Mouse (Mus musculus) left cerebral cortex, adult 2 months (tissue): ENCODE measurements around the gene Anapc1. TPM values are rescaled to one million over a fixed set of nuclear protein-coding genes. Genes with fewer than 3 reads are reported as not detected.

Experiments used
- DNase-seq, 2 experiments: peaks; one replicate each; pipeline ENCODE4 v3.0.0; 2021 to 2022; ENCODE audit warnings: low spot score in 2 of 2, mixed read lengths in 1 of 2; ENCODE audit errors: extremely low spot score in 1 of 2
- H3K27ac ChIP-seq: fragments of 200-600 bp; 2 replicates; pipeline ENCODE4 v1.8.1; 2022
- H3K4me3 ChIP-seq: fragments of 200-600 bp; 2 replicates; pipeline ENCODE4 v1.8.1; 2022
- CTCF ChIP-seq: fragments of 200-600 bp; IDR thresholded peaks from 2 replicates; pipeline ENCODE4 v1.8.1; 2022; ENCODE audit warnings: antibody characterized with exemption, mild to moderate bottlenecking, moderate library complexity
- intact Hi-C: fragments of 180-260 bp; cut with DNase I; formaldehyde crosslinking; loops from one replicate; pipeline ENCODE4 v1.15.1; 2025
- total RNA-seq, 2 experiments: library from RNA; stranded (reverse); gene quantifications; 2 replicates each; pipeline ENCODE4 v1.2.3; 2021

Anapc1 gene
- total RNA-seq, 2 experiments from 2014 or later = 60.5 to 65.4 TPM

DNA sequence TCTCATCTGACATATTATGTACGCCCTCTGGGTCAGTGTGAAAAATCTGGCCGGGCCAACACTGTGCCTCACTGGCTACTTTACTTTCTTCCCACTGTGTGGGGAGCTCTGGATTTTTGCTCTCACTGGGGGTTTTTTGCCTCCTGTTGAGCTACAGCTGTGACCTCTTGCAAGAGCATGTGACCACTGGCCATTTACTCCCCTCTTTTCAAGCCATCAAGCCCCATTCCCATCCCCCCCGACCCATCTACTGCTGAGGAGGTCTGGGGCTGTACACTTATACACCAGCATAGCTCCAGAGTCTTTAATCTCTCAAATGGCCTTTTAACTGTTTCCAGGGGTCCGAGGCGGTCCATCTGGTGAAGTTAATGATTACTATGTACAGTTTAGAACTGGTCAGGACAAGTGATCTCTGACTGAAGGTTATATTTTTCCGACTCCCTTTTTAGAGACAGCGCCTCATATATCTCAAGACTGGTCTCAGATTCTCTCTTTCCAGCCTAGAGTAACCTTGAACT, 27.6 kb upstream of the Anapc1 start:
- H3K4me3 ChIP-seq = no peak overlapping the region
- no peak for TF ChIP-seq CTCF
- no peak for DNase-seq
- intact Hi-C loops = loop anchor here (5.0 kb wide), 1 partner anchor 83 kb away; no protein-coding TSS in a partner anchor
- H3K27ac ChIP-seq = no peak overlapping the region

DNA sequence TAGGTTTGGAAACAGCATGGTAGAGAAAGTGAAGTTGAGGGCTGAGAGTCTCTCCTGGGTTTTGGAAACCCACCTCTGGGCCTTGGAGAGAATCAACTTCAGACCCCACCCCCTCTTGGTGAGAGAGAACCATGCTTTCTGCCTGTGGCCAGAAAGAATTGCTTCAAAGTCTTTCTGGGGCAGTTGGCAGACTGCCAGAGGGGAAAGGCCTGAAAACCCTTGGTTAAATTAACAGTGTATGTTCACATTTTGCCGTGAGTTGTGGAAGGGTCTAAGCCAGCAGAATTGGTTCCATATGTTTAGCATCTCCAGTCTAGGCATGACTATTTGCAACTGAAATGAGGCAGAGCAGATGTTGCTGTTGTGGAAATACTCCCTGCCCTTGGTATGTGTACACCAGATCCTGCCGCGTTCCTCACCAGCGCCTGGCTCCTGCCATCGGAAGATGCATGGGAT, 26.4 kb upstream of the Anapc1 start:
- peak in 1 of 2 experiments; percentile 16 for DNase-seq
- no peak for TF ChIP-seq CTCF
- H3K27ac ChIP-seq = peak overlapping the region; percentile 7; the same call in 1 of the 2 replicates
- no peak overlapping the region for H3K4me3 ChIP-seq
- intact Hi-C loops = no loop called here

DNA sequence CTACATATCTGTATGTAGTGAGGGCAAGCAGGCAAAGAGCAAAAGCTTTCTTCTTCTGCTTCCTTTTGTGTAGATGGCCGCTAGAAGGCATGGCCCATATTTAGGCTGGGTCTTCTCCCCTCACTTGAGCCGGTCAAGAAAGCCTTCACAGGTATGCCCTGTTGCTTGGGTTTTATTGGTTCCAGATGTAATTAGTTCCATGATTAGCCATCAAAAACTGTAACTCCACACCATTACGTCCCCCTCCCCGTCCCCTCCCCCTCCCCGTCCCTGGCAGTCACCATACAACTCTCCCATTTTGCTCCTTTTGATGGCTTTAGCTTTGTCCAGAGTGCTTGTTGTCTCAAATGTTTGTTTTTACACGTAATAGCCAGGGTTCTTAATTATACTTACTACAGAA, 25.7 kb upstream of the Anapc1 start:
- 0 out of 2 replicates have a peak overlapping the region, but pooled peaks have one; percentile 7 for H3K27ac ChIP-seq
- intact Hi-C loops = no loop called here
- no peak overlapping the region for H3K4me3 ChIP-seq
- TF ChIP-seq CTCF = no peak
- DNase-seq = no peak

DNA sequence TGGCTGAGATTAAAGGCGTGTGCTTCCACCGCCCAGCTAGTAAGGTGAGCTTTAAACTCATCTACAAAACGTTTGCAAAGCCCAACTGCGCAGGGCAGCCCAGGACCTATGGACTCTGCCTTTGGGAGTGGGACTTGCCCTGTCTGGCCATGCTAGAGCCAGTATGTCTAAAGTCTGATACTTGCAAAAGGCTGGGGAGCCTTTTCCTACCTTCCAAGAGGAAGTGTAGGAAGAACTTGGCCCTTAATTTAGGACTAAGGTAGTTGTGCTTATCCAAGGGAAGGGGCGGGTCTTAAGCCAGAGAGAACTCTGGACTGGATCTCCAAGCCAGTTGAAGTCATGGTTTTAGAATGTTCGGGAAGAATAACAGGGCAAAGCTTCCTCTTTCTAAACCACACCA, 23.4 kb upstream of the Anapc1 start:
- intact Hi-C loops = no loop called here
- no peak for DNase-seq
- Histone ChIP-seq H3K4me3 (no peak overlapping the region), H3K27ac (no peak overlapping the region)
- no peak for TF ChIP-seq CTCF

DNA sequence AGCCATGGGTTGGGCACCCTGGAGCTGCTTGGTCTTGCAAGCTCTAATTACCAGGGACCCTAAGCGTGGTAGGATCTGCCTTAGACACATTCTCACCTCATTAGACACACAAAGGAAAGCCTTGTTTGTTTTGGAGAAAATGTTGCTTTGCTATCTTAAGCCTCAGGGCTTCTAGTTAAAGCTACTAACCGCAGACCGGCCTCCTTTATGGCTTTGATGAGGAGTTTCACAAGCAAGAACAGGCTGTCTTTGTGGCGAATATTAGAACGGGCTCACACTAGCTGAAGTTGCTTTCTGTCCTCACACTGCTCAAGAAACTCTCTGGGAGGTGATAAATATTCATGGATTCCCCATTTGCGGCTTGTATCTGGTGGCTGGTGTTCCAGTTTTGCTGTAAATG, 22.1 kb upstream of the Anapc1 start:
- no peak for TF ChIP-seq CTCF
- Histone ChIP-seq H3K27ac (no peak overlapping the region), H3K4me3 (no peak overlapping the region)
- intact Hi-C loops = loop anchor here (1.0 kb wide), 1 partner anchor 29 kb away; no protein-coding TSS in a partner anchor
- DNase-seq = peak in 1 of 2 experiments; percentile 13

DNA sequence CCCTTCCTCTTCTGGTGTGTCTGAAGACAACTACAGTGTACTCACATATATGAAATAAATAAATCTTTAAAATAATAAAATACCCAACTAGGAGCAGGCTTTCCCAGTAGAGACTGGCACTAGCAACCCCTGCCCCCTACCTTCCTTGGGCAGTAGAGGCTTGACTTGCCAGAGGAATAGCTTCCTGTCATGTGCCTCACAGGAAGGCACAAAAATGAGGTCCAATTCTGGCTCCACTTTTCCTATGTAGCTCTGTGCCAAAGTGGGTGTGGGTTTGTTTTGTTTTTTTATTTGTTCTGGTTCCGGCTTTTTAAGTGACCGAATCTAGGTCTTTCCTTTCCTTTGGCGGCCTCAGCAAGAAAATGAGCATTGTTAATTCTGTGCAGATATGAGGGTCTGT, 17.3 kb upstream of the Anapc1 start:
- peak overlapping the region; percentile 13; the same call in 1 of the 2 replicates for H3K4me3 ChIP-seq
- DNase-seq = no peak
- no peak; the same call in 1 of the 2 replicates for TF ChIP-seq CTCF
- intact Hi-C loops = no loop called here
- peak overlapping the region; percentile 75 for H3K27ac ChIP-seq

DNA sequence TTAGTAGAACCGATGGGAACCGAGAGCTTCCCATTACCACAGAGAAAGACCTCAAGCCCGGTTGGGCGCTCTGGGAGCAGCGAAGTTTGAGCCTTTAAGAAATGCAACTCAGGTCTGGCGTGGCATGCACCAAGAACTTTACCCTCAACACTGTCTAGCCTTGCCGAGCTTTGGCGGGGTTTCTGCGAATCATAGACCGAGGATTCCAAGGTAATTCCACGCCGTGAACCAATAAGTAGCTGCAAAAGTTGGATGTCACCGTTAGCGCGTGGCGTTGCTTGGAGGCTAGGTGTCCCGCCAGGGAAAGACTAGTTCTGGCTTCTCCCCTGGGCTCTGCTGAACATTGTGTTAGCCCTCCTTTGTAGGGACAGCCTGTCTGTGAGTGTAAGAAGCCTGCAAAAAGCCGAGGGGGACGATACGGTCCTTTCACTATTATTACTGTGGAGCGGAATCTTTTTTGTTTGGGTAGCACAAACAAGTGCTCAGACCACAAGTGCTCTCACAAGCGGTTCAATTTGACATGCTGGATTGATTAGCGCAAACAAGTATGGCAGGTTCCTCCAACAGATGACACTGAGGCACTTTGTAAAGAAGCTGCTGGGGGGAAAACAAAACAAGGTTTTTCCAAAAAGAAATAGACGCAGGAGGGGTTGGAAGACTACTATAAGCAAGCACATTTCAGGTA, 12.2 kb upstream of the Anapc1 start:
- Histone ChIP-seq H3K4me3 (peak overlapping the region; percentile 64), H3K27ac (peak overlapping the region; percentile 82)
- no peak for DNase-seq
- intact Hi-C loops = no loop called here
- no peak for TF ChIP-seq CTCF

DNA sequence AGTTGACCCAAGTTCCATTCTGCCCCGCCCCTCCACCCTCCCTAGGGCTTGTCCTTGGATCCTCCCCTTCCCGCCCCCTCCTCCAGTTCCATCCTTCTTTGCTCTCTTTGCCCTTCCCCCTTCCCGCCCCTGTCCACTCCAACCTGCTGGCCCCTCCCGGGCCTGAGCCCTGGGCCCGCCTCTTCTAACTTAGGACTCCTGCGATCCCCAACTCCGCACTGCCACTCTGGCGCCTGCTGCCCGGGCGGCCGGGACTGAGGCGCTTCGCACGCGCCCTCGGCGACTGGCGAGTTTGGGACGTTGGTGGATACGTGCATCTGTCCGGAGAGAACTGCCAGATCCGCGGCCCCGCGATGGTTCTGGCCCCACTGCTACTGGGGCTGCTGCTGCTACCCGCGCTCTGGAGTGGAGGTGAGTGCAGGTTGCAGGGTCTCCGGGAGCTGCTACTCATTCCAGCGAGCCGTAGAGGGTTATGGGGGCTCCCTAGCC, 11.5 kb upstream of the Anapc1 start, which contains the start of gene Mertk:
Gene Mertk, plus strand, starts transcription at position 264 of the 489 bp plus-strand sequence.
- no peak for TF ChIP-seq CTCF
- H3K27ac ChIP-seq = peak within 1 kb of the TSS; percentile 82
- DNase-seq = peak; percentile 63 to 71
- H3K4me3 ChIP-seq = peak within 1 kb of the TSS; percentile 64
- intact Hi-C loops = loop anchor here (1.0 kb wide), 1 partner anchor 119 kb away; no protein-coding TSS in a partner anchor

DNA sequence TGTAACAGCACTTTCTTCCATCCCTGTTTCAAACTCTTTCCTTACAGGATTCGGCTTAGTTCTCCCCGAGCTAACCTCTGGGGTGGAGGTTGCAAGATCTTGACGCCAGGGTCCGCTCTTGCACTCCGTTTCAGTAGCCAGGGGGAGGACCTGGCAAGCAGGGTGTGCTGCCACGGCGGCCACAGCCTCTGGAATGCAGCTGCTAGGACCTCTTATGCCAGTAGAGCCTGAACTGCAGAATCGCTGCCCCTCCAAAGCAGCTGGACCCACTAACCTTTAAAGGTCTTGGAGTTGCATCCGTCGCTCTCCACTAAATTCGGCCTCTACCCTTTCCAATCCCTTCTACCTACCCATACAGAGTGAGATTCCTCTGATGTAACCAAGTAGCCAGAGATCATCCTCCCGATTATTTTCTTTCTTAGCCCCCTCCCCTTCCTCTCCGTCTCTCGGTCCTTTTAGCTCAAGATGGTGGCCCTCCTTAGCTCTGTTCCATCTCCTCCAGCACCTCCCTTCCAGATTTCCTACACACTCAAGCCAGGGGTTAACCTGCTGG, 11.0 kb upstream of the Anapc1 start:
- peak; percentile 65 to 74 for DNase-seq
- intact Hi-C loops = loop anchor here (1.0 kb wide), 1 partner anchor 119 kb away; no protein-coding TSS in a partner anchor
- Histone ChIP-seq H3K27ac (peak overlapping the region; percentile 76), H3K4me3 (peak overlapping the region; percentile 64)
- peak; percentile 80 for TF ChIP-seq CTCF

DNA sequence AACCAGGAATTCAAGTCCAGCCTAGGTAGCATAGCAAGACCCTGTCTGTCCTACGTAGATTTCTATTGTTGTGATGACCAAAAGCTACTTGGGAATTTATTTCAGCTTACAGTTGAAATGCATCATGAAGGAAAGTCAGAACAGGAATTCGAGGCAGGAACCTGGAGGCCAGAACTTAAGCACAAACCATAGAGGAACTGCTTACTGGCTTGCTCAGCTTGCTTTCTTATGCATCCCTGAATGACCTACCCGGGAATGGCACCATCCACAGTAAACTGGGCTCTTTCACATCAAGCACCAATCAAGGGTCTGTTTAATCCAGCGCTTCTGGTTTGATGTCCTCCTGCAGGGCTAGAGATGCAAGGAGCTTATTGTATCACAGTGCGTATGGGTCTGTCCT, 10.4 kb upstream of the Anapc1 start:
- intact Hi-C loops = no loop called here
- no peak for DNase-seq
- no peak overlapping the region for H3K27ac ChIP-seq
- no peak overlapping the region for H3K4me3 ChIP-seq
- no peak for TF ChIP-seq CTCF

DNA sequence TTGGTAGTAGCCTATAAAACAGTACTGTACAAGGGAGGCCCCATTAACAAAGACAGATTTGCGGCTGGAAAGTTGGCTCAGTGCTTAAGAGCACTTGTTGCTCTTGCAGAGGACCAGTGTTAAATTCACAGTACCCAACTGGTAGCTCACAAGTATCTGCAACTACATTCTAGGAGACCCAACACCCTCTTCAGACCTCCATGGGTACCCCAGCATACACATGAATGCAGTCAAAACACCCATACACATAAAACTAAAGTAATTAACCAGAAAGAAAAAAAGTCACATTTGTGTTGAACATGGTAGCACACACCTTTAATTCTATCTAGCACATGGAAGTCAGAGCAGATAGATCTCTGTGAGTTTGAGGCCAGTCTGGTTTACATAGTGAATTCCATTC, 9.9 kb upstream of the Anapc1 start:
- intact Hi-C loops = no loop called here
- TF ChIP-seq CTCF = no peak
- Histone ChIP-seq H3K4me3 (no peak overlapping the region), H3K27ac (no peak overlapping the region)
- DNase-seq = no peak

DNA sequence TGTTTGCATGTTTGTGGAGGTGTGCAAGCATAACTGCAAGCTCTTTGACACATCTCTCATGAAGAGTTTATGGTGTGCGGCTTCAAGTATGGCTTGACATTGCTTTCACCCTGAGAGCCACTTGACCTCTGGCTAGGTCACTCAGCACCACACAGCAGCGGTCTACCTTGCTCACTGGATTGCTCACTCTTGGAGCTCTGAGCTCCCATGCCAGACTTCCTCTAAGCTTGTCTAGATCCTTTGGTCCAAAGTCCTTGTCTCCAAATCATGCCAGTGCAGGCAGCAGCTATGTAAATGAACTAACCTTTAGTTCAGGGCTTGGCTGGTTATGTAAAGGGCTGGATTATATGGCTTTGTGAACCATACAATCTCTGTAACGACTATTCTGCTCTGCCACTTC, 9.2 kb upstream of the Anapc1 start:
- intact Hi-C loops = no loop called here
- no peak for DNase-seq
- no peak overlapping the region for H3K4me3 ChIP-seq
- no peak overlapping the region for H3K27ac ChIP-seq
- no peak for TF ChIP-seq CTCF
